Mouse (Mus musculus) c-Kit-positive CD71-negative TER-119-negative erythroid progenitor cells, embryonic 14.5 days (primary cell): ENCODE measurements around the gene Tro.

ENCODE experiments used
- DNase-seq: peaks from one replicate; pipeline ENCODE4 v3.0.0-alpha.2; 2013; ENCODE audit warnings: low read depth

The Tro gene

GRCm38 (mm10) chrX:150656908-150657796, at the start of gene Tro:
Gene Tro (minus strand): TSS chrX:150657583.
- no peak for DNase-seq

GRCm38 (mm10) chrX:150677505-150677904, 20.1 kb upstream of the Tro start:
- no peak for DNase-seq

DNA sequence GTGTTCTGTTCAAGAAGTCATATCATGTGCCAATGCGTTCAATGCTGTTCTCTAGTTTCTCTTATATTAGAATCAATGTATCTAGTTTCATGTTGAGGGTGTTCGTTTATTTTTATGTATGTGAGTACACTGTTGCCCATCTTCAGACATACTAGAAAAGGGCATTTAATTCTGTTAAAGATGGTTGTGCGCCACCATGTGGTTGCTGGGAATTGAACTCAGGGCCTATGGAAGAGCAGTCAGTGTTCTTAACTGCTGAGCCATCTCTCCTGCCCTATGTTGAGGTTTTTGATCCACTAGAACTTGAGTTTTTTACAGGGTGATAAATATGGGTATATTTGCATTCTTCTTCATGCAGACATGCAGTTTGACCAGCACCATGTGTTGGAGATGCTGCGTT, 5.4 kb upstream of the Tro start:
- no peak for DNase-seq

DNA sequence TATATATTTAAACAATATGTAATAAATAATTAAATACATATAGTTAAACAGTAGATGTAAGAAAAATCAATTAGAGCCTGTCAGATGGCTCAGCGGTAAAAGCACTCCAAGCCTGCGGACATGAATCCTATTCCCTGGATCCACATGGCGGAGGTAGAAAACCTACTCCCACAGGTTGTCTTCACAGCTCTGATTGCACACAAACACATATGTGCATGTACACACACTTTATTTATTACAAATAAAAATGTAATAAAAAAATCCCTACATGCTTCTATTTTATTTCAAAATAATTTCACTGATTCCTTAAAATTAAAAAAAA, 375 bp upstream of the Tro start:
- no peak for DNase-seq

DNA sequence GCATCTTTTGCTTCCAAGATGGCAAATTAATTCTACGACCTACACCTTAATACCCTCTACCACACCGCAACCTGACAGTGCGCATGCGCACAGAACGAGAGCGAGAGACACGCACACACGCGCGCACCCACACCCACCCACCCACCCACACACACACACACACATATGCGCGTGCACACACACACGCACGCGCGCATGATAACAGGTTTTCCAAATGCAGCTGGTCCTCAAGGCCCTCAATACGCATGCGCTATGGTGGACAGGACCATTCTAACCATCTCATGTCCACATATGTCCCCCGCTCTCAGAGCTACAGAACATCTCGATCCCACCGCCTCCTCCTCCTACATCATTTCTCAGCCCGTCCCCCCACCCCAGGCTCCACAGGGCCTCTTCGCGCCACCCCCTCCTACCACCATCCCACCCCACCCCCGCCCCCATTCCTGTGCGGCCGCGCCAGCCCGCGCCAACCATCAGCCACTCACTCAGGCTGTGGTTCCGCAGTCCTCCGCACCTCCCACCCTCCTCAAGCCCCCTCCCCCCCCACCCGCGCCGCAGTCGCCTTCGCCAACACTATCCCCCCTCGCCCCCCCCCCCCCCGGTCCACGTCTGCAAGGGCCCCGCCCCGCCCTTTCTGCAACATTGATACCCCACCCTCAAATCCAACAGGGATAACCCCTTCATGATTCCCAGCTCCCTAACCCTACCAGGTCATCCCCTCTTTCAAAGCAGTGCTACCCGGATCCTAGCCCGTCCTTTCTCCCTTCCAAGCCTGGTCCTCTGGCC, 1.1 kb downstream of the Tro start:
- no peak for DNase-seq

DNA sequence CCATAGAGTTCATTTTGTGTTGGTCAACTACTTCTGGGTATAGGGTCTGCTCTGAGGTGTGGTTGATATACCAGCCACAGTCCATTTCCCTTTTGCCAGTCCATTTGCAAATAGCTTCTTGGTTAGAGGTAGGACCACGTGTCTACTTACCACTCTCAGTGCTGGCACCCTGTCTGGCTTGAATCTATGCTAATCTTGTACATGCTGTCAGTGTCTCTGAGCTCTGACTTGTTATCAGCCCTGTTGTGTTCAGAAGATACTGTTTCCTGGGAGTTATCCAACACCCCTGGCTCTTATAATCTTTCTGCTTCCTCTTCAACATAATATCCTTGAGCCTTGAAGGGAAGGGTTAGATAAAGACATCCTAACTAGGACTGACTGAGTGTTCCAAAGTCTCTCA, 21.0 kb downstream of the Tro start:
- DNase-seq = no peak

DNA sequence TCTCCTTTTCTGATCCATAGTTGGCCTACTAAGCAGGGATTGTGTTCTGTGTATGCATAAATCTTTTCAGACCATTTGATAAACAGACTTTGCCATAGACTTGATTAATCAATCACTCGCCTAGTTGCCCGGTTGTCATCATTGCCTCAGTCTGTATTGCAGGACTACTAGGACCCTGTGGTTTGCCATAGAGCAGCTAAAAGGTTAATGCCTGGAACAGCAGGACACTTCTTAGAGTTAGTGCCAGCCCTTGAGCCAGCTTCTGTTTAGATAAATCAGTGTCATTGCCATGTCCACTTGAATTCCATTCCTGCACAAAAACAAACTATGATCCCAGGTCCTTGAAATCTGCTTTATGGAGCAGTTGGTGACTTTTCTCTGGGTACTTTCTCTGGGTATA, 58.5 kb downstream of the Tro start:
- DNase-seq = no peak
